Mouse (Mus musculus) olfactory bulb, adult 2 months (tissue): ENCODE measurements at regions not wholly inside any gene's neighbourhood (a gene's known extent, or its start where the extent isn't known, plus 50 kb on each side); places are given as distances from the start of the nearest gene placed in this dataset.
A peak's percentile ranks its signal among the peaks of the same experiment; 100 is the strongest.

Experiments used
- H3K27ac ChIP-seq: fragments of 200-500 bp; 2 replicates; pipeline ENCODE4 v1.5.1; 2012; ENCODE audit warnings: low read depth, low read length; ENCODE audit not compliant: insufficient read depth
- H3K4me1 ChIP-seq: fragments of 200-500 bp; 2 replicates; pipeline ENCODE4 v1.6.1; 2012; ENCODE audit warnings: low read length; ENCODE audit not compliant: control insufficient read depth, insufficient read depth
- H3K4me3 ChIP-seq: fragments of 200-500 bp; 2 replicates; pipeline ENCODE4 v1.5.1; 2012; ENCODE audit warnings: mild to moderate bottlenecking, low read depth, low read length, moderate library complexity; ENCODE audit not compliant: insufficient read depth
- CTCF ChIP-seq: fragments of 200-500 bp; IDR thresholded peaks from 2 replicates; pipeline ENCODE4 v1.5.1; 2012; ENCODE audit warnings: low read depth, mild to moderate bottlenecking, low read length, moderate library complexity; ENCODE audit not compliant: insufficient read depth
- POLR2A ChIP-seq: fragments of 200-500 bp; IDR thresholded peaks from 2 replicates; pipeline ENCODE4 v1.6.1; 2012; ENCODE audit warnings: mild to moderate bottlenecking, low read depth, low read length, moderate library complexity; ENCODE audit not compliant: insufficient read depth
- WGBS: fragments of 180-500 bp; shearing (Covaris S2); methylation state at CpG from one replicate; pipeline ENCODE4 v1.1.7; 2018; 5-methylcytosine and 5-hydroxymethylcytosine counted together

GRCm38 (mm10) chr13:40608526-40608925 lies 129.7 kb downstream of the Tfap2a start:
- 81% methylated on average over 4 of the region's 4 CpGs for WGBS
- Histone ChIP-seq H3K4me1 (peaks cover 9% of the 10 kb centered on the region), H3K4me3 (no peak overlapping the region), H3K27ac (no peak overlapping the region)
- TF ChIP-seq POLR2A = no peak
- no peak for TF ChIP-seq CTCF

GRCm38 (mm10) chr13:40606405-40607271 lies 131.5 kb downstream of the Tfap2a start:
- 15% methylated on average over 25 of the region's 25 CpGs for WGBS
- TF ChIP-seq POLR2A (no peak), CTCF (no peak)
- Histone ChIP-seq H3K27ac (no peak overlapping the region), H3K4me1 (peaks cover 9% of the 10 kb centered on the region), H3K4me3 (peak overlapping the region; percentile 8; the same call in 1 of the 2 replicates)

GRCm38 (mm10) chr13:40605686-40606404 lies 132.3 kb downstream of the Tfap2a start:
- no peak overlapping the region for H3K4me3 ChIP-seq
- H3K27ac ChIP-seq = no peak overlapping the region
- 61% methylated on average over 16 of the region's 16 CpGs for WGBS
- TF ChIP-seq POLR2A (no peak), CTCF (no peak)
- peaks cover 9% of the 10 kb centered on the region for H3K4me1 ChIP-seq

- Histone ChIP-seq H3K4me3 (no peak overlapping the region), H3K4me1 (peaks cover 2% of the 10 kb centered on the region; the same call in 1 of the 2 replicates), H3K27ac (no peak overlapping the region; the same call in 1 of the 2 replicates)
- TF ChIP-seq CTCF = no peak
- TF ChIP-seq POLR2A = no peak
- WGBS = 29% methylated on average over 12 of the region's 12 CpGs
Measured at GRCm38 (mm10) chr13:40574981-40575745, 163.0 kb downstream of the Tfap2a start.

GRCm38 (mm10) chr13:40569461-40569860 lies 168.7 kb downstream of the Tfap2a start:
- 57% methylated on average over 5 of the region's 5 CpGs for WGBS
- Histone ChIP-seq H3K4me1 (no peaks in the 10 kb centered on the region), H3K4me3 (no peak overlapping the region), H3K27ac (no peak overlapping the region)
- no peak for TF ChIP-seq CTCF
- TF ChIP-seq POLR2A = no peak

GRCm38 (mm10) chr13:40567821-40568220 lies 170.4 kb downstream of the Tfap2a start:
- Histone ChIP-seq H3K4me1 (no peaks in the 10 kb centered on the region), H3K27ac (no peak overlapping the region), H3K4me3 (no peak overlapping the region)
- TF ChIP-seq POLR2A = no peak
- 90% methylated on average over 3 of the region's 3 CpGs for WGBS

GRCm38 (mm10) chr13:40564351-40564750 lies 173.8 kb downstream of the Tfap2a start:
- no peak overlapping the region for H3K27ac ChIP-seq
- no peaks in the 10 kb centered on the region for H3K4me1 ChIP-seq
- TF ChIP-seq CTCF (no peak), POLR2A (no peak)
- H3K4me3 ChIP-seq = no peak overlapping the region

- WGBS = 58% methylated on average over 7 of the region's 7 CpGs
- TF ChIP-seq POLR2A (no peak), CTCF (no peak)
- H3K27ac ChIP-seq = no peak overlapping the region
- no peaks in the 10 kb centered on the region for H3K4me1 ChIP-seq
- H3K4me3 ChIP-seq = no peak overlapping the region
Measured at GRCm38 (mm10) chr13:40554368-40554767, 183.8 kb downstream of the Tfap2a start.
